Mouse (Mus musculus): ENCODE data around the gene Rpl28.

GRCm38 (mm10) chr7:4813105-4813791 is 20.6 kb downstream of the Rpl28 start:
- TF ChIP-seq CTCF (IDR thresholded peaks at IDR 0.05; ENCODE audit: control insufficient read depth, insufficient read depth, insufficient replicate concordance, low read depth, low read length) (no peak), POLR2A (IDR thresholded peaks at IDR 0.05; ENCODE audit: control insufficient read depth, low read depth, low read length) (no peak)
